Mouse (Mus musculus) neural tube, embryonic 14.5 days (tissue): ENCODE measurements around the gene Cyp4f14. TPM values are rescaled to one million over a fixed set of nuclear protein-coding genes. Genes with fewer than 3 reads are reported as not detected.
A peak's percentile ranks its signal among the peaks of the same experiment; 100 is the strongest.

Experiments used
- ATAC-seq: fragments of 200-750 bp; cut with Nextera tagmentation; 2 replicates; pipeline ENCODE4 v1.8.0; 2017; ENCODE audit warnings: low read depth, mild to moderate bottlenecking, moderate TSS enrichment, moderate library complexity
- H3K27ac ChIP-seq: fragments of 300-500 bp; sonication (generic); 2 replicates; pipeline ENCODE4 v1.5.1; 2014; ENCODE audit warnings: low read depth, mild to moderate bottlenecking, control low read depth, low read length, moderate library complexity, mixed read lengths
- H3K27me3 ChIP-seq: fragments of 300-500 bp; sonication (generic); 2 replicates; pipeline ENCODE4 v1.6.1; 2014; ENCODE audit warnings: low read length; ENCODE audit not compliant: control insufficient read depth, insufficient read depth
- H3K36me3 ChIP-seq: fragments of 300-500 bp; sonication (generic); 2 replicates; pipeline ENCODE4 v1.6.1; 2014; ENCODE audit warnings: low read length, mixed read lengths; ENCODE audit not compliant: control insufficient read depth, insufficient read depth
- H3K4me1 ChIP-seq: fragments of 300-500 bp; sonication (generic); 2 replicates; pipeline ENCODE4 v1.6.1; 2014; ENCODE audit warnings: low read length; ENCODE audit not compliant: control insufficient read depth, insufficient read depth
- H3K4me2 ChIP-seq: fragments of 300-500 bp; sonication (generic); 2 replicates; pipeline ENCODE4 v1.6.1; 2014; ENCODE audit warnings: mild to moderate bottlenecking, low read depth, low read length, control low read depth
- H3K4me3 ChIP-seq: fragments of 300-500 bp; sonication (generic); 2 replicates; pipeline ENCODE4 v1.5.1; 2014; ENCODE audit warnings: low read depth, low read length, control low read depth, mixed read lengths
- H3K9ac ChIP-seq: fragments of 300-500 bp; sonication (generic); replicated peaks from 2 replicates; pipeline ENCODE4 v1.6.1; 2014; ENCODE audit warnings: low read depth, mild to moderate bottlenecking, control low read depth, low read length, mixed read lengths
- H3K9me3 ChIP-seq: fragments of 300-500 bp; sonication (generic); 2 replicates; pipeline ENCODE4 v1.6.1; 2016; ENCODE audit warnings: low read length; ENCODE audit not compliant: control insufficient read depth
- WGBS: fragments of 180-500 bp; shearing (Covaris S2); extraction: QIAGEN DNeasy Blood & Tissue Kit; methylation state at CpG from one replicate; pipeline ENCODE4 v1.1.7; 2014; 5-methylcytosine and 5-hydroxymethylcytosine counted together
- polyA plus RNA-seq: library from polyadenylated mRNA; unstranded; fragments of >200 nt; fragmentation: Nextera tagmentation; extraction: Ambion mirVana; gene quantifications from 2 replicates; pipeline ENCODE4 v1.2.1, GENCODE M21; 2014

The Cyp4f14 gene
- polyA plus RNA-seq, 1 experiment from 2014 or later = not detected

- Histone ChIP-seq H3K27me3 (no peaks in the 10 kb centered on the region), H3K9ac (0 out of 2 replicates have a peak overlapping the region, but pooled peaks have one; percentile 16), H3K36me3 (no peaks in the 10 kb centered on the region), H3K4me1 (no peaks in the 10 kb centered on the region), H3K27ac (no peak overlapping the region), H3K9me3 (no peaks in the 10 kb centered on the region), H3K4me2 (peak overlapping the region; percentile 34), H3K4me3 (0 out of 2 replicates have a peak overlapping the region, but pooled peaks have one; percentile 12)
- 14% methylated on average over 19 of the region's 19 CpGs for WGBS
- peak; percentile 60 for ATAC-seq
Measured at GRCm38 (mm10) chr17:32905239-32905638, 11.9 kb downstream of the Cyp4f14 start.

GRCm38 (mm10) chr17:32904414-32904813 is 12.7 kb downstream of the Cyp4f14 start:
- no peak overlapping the region for H3K9ac ChIP-seq
- H3K9me3 ChIP-seq = no peaks in the 10 kb centered on the region
- 69% methylated on average over 2 of the region's 2 CpGs for WGBS
- no peak overlapping the region for H3K4me3 ChIP-seq
- ATAC-seq = no peak
- no peaks in the 10 kb centered on the region for H3K27me3 ChIP-seq
- H3K27ac ChIP-seq = no peak overlapping the region
- H3K36me3 ChIP-seq = no peaks in the 10 kb centered on the region
- no peak overlapping the region for H3K4me2 ChIP-seq
- H3K4me1 ChIP-seq = no peaks in the 10 kb centered on the region

GRCm38 (mm10) chr17:32901751-32902525 is 15.2 kb downstream of the Cyp4f14 start:
- 63% methylated on average over 1 of the region's 1 CpGs for WGBS
- H3K4me1 ChIP-seq = no peaks in the 10 kb centered on the region
- H3K9me3 ChIP-seq = no peaks in the 10 kb centered on the region
- H3K4me2 ChIP-seq = no peak overlapping the region
- no peaks in the 10 kb centered on the region for H3K27me3 ChIP-seq
- no peak overlapping the region for H3K27ac ChIP-seq
- no peak overlapping the region for H3K4me3 ChIP-seq
- H3K36me3 ChIP-seq = no peaks in the 10 kb centered on the region
- no peak overlapping the region for H3K9ac ChIP-seq
- no peak for ATAC-seq

- Histone ChIP-seq H3K27me3 (no peaks in the 10 kb centered on the region), H3K4me2 (no peak overlapping the region), H3K4me1 (peaks cover 3% of the 10 kb centered on the region), H3K9ac (no peak overlapping the region), H3K27ac (no peak overlapping the region), H3K36me3 (no peaks in the 10 kb centered on the region), H3K9me3 (no peaks in the 10 kb centered on the region), H3K4me3 (no peak overlapping the region)
- 88% methylated on average over 4 of the region's 4 CpGs for WGBS
- no peak for ATAC-seq
Measured at GRCm38 (mm10) chr17:32895421-32895820, 21.7 kb downstream of the Cyp4f14 start.

- no peak overlapping the region for H3K27ac ChIP-seq
- no peaks in the 10 kb centered on the region for H3K27me3 ChIP-seq
- WGBS = 78% methylated on average over 3 of the region's 3 CpGs
- no peaks in the 10 kb centered on the region for H3K9me3 ChIP-seq
- no peak for ATAC-seq
- no peak overlapping the region for H3K4me3 ChIP-seq
- no peaks in the 10 kb centered on the region for H3K36me3 ChIP-seq
- no peak overlapping the region for H3K9ac ChIP-seq
- H3K4me2 ChIP-seq = no peak overlapping the region
- H3K4me1 ChIP-seq = peaks cover 12% of the 10 kb centered on the region
Measured at GRCm38 (mm10) chr17:32893901-32894300, 23.2 kb downstream of the Cyp4f14 start.

- 12% methylated on average over 33 of the region's 33 CpGs for whole genome bisulfite sequencing
Measured at GRCm38 (mm10) chr17:32891239-32892180, 25.6 kb downstream of the Cyp4f14 start, which contains the start of gene Zfp870. Gene Zfp870, minus strand, starts transcription at chr17:32891642.

GRCm38 (mm10) chr17:32890852-32891238 is 26.3 kb downstream of the Cyp4f14 start:
- Histone ChIP-seq H3K36me3 (no peaks in the 10 kb centered on the region), H3K27me3 (no peaks in the 10 kb centered on the region), H3K9ac (peak overlapping the region; percentile 58), H3K4me3 (peak overlapping the region; percentile 44), H3K27ac (peak overlapping the region; percentile 81), H3K9me3 (no peaks in the 10 kb centered on the region), H3K4me2 (peak overlapping the region; percentile 76), H3K4me1 (peaks cover 12% of the 10 kb centered on the region)
- 4% methylated on average over 11 of the region's 11 CpGs for WGBS
- 0 out of 2 replicates have a peak, but pooled peaks have one; percentile 44 for ATAC-seq

More at GRCm38 (mm10) chr17:32891239-32892180, 25.6 kb downstream of the Cyp4f14 start, which contains the start of gene Zfp870:
- H3K4me3 ChIP-seq = peak within 1 kb of the TSS; percentile 44
- peaks cover 12% of the 10 kb centered on the region for H3K4me1 ChIP-seq
- H3K9me3 ChIP-seq = no peaks in the 10 kb centered on the region
- ATAC-seq = peak; percentile 99
- no peaks in the 10 kb centered on the region for H3K27me3 ChIP-seq
- H3K27ac ChIP-seq = peak within 1 kb of the TSS; percentile 81
- H3K9ac ChIP-seq = peak within 1 kb of the TSS; percentile 58
- no peaks in the 10 kb centered on the region for H3K36me3 ChIP-seq
- H3K4me2 ChIP-seq = peak within 1 kb of the TSS; percentile 76

- WGBS = 95% methylated on average over 6 of the region's 6 CpGs
- ATAC-seq = no peak
Measured at GRCm38 (mm10) chr17:32889611-32890010, 27.5 kb downstream of the Cyp4f14 start.

More at GRCm38 (mm10) chr17:32889611-32890010, 27.5 kb downstream of the Cyp4f14 start:
- Histone ChIP-seq H3K9me3 (no peaks in the 10 kb centered on the region), H3K36me3 (no peaks in the 10 kb centered on the region), H3K27ac (no peak overlapping the region), H3K9ac (no peak overlapping the region), H3K27me3 (no peaks in the 10 kb centered on the region), H3K4me2 (no peak overlapping the region), H3K4me3 (no peak overlapping the region), H3K4me1 (peaks cover 12% of the 10 kb centered on the region)
